Mouse (Mus musculus) MEL (cell line): Measurements from ENCODE around the gene Myh2.

Experiments
- CTCF ChIP-seq, 3 experiments: IDR thresholded peaks in 2 of 3; conservative IDR thresholded peaks in 1 of 3; 2 replicates each; pipeline ENCODE4 v1.5.1; 2011 to 2012; ENCODE audit warnings: low read length in 3 of 3, low read depth in 2 of 3, mild to moderate bottlenecking in 2 of 3, improper control_type of control experiment in 1 of 3, inconsistent platforms in 1 of 3, mixed read lengths in 1 of 3, moderate library complexity in 1 of 3; ENCODE audit not compliant: control insufficient read depth in 1 of 3, insufficient read depth in 1 of 3, poor library complexity in 1 of 3, severe bottlenecking in 1 of 3
- EP300 ChIP-seq, 2 experiments: IDR thresholded peaks; 2 replicates each; pipeline ENCODE4 v1.6.1; 2011; ENCODE audit warnings: improper control_type of control experiment in 2 of 2, low read length in 2 of 2, low read depth in 1 of 2, mild to moderate bottlenecking in 1 of 2
- GABPA ChIP-seq: IDR thresholded peaks from 2 replicates; pipeline ENCODE4 v1.6.1; 2012; ENCODE audit warnings: low read depth, mild to moderate bottlenecking, inconsistent platforms, low read length, improper control_type of control experiment, moderate library complexity
- MAX ChIP-seq: IDR thresholded peaks from 2 replicates; pipeline ENCODE4 v1.6.1; 2011; ENCODE audit warnings: low read length, improper control_type of control experiment
- MAZ ChIP-seq: IDR thresholded peaks from 2 replicates; pipeline ENCODE4 v1.6.1; 2012; ENCODE audit warnings: low read depth, mild to moderate bottlenecking, inconsistent platforms, low read length, improper control_type of control experiment
- MYC ChIP-seq: IDR thresholded peaks from 2 replicates; pipeline ENCODE4 v1.6.1; 2011; ENCODE audit warnings: low read depth, mild to moderate bottlenecking, low read length, improper control_type of control experiment, moderate library complexity
- NRF1 ChIP-seq: IDR thresholded peaks from 2 replicates; pipeline ENCODE4 v1.6.1; 2014; ENCODE audit warnings: low read depth, mild to moderate bottlenecking, inconsistent platforms, low read length, improper control_type of control experiment, moderate library complexity; ENCODE audit not compliant: poor library complexity, insufficient read depth, severe bottlenecking
- TAL1 ChIP-seq: IDR thresholded peaks from 2 replicates; pipeline ENCODE4 v1.6.1; 2012; ENCODE audit warnings: mild to moderate bottlenecking, inconsistent platforms, low read length, moderate library complexity, mixed read lengths
- ZKSCAN1 ChIP-seq: IDR thresholded peaks from 2 replicates; pipeline ENCODE4 v1.6.1; 2012; ENCODE audit warnings: low read depth, mild to moderate bottlenecking, inconsistent platforms, low read length, improper control_type of control experiment, moderate library complexity

DNA sequence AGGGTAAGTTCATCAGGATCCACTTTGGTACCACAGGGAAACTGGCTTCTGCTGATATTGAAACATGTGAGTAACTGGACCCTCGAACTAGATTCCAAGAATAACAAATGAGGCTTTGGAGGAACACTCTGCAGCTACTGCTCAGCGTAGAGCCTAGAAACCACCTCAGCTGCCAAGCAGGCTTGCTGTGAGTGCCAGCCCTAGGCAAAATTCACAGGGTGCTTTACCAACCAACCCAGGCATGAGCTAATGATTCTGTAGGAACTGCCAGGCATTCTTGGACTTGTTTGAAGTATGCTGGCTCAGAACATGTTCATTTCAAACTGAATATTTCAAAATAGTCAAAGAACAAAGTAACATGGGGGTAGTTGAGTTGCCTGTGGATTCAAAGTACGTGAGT, 33.9 kb downstream of the Myh2 start:
- no peak for TF ChIP-seq MAZ
- TF ChIP-seq GABPA, result no peak
- TF ChIP-seq NRF1, result no peak
- no peak for TF ChIP-seq TAL1
- TF ChIP-seq MAX, result no peak
- no peak for TF ChIP-seq EP300 (IDR thresholded peaks at IDR 0.05; ENCODE audit: low read depth in 1 of 2, low read length in 2 of 2)
- TF ChIP-seq CTCF (IDR thresholded peaks at IDR 0.05 in 2 of 3, conservative IDR thresholded peaks at IDR 0.05 in 1 of 3; ENCODE audit: control insufficient read depth in 1 of 3, insufficient read depth in 1 of 3, low read depth in 2 of 3, low read length in 3 of 3, poor library complexity in 1 of 3, severe bottlenecking in 1 of 3), result no peak
- TF ChIP-seq ZKSCAN1, result no peak
- TF ChIP-seq MYC, result no peak
